Mouse (Mus musculus): ENCODE measurements around the gene Mapk10. TPM values are rescaled to one million over a fixed set of nuclear protein-coding genes. Genes with fewer than 3 reads are reported as not detected.
A peak's percentile ranks its signal among the peaks of the same experiment; 100 is the strongest.

The Mapk10 gene
- total and polyA plus RNA-seq, 2 experiments from 2014 or later: 35.8 to 99.8 TPM

DNA sequence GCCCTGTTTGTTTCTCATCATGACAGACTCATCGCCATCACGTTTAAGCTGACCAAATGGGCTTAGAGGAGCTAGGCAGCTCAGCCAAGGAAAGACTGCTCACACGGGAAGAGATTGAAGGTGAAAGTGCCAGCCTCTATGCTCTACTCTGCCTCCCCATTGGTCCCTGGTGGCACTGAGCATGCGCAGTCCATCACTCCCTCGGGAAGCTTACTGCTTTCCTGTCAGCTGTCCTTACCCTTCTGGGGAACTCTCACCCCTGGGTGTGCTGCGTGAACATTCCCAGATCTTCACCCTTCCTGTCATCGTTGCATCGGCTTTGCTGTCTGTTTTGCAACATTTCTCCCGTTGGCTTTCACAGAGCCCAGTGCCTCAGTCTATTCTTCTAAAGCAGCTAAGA lies 77.5 kb downstream of the Mapk10 start:
- H3K9ac ChIP-seq (replicated peaks; ENCODE audit: low read length, poor library complexity, severe bottlenecking): no peak overlapping the region
- no peak overlapping the region for H3K4me3 ChIP-seq (ENCODE audit: low read depth, low read length)
- WGBS: 75% methylated on average over 9 of the region's 9 CpGs
- no peaks in the 10 kb centered on the region for H3K4me1 ChIP-seq (ENCODE audit: insufficient read depth, low read length)
- H3K9me3 ChIP-seq (ENCODE audit: low read length): no peaks in the 10 kb centered on the region
- no peak overlapping the region for H3K4me2 ChIP-seq (ENCODE audit: low read depth, low read length, poor library complexity, severe bottlenecking)
- DNase-seq (ENCODE audit: low spot score) (no peak), ATAC-seq (ENCODE audit: low FRiP score) (no peak)
- H3K36me3 ChIP-seq (ENCODE audit: insufficient read depth, low read length): no peaks in the 10 kb centered on the region
- no peak for TF ChIP-seq CTCF (IDR thresholded peaks at IDR 0.05)
- no peaks in the 10 kb centered on the region for H3K27me3 ChIP-seq (ENCODE audit: insufficient read depth, low read length)
- no peak overlapping the region for H3K27ac ChIP-seq (ENCODE audit: low read depth, low read length)

DNA sequence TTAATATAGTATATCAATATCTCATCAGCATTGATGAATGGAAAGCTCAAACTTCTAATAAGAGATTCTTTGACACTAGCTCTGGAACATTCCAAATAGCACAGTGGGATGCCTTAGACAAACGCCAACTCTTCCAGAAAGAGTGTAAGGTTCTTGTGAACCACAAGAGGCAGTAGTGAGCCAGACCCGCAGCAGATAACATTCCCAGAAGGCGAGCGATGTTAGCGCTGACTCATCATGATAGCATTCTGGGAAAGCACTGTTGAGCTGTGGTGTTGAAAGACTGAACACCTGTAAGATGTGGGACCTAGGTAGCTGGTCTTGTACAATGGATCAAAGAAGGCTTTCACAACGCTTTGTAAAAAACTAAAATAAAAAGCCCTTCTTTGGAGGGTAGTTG lies 78.3 kb downstream of the Mapk10 start:
- DNase-seq (ENCODE audit: low spot score) (peak; percentile 22), ATAC-seq (ENCODE audit: low FRiP score) (no peak)
- Histone ChIP-seq H3K4me3 (ENCODE audit: low read depth, low read length) (no peak overlapping the region), H3K36me3 (ENCODE audit: insufficient read depth, low read length) (no peaks in the 10 kb centered on the region), H3K4me2 (ENCODE audit: low read depth, low read length, poor library complexity, severe bottlenecking) (no peak overlapping the region), H3K4me1 (ENCODE audit: insufficient read depth, low read length) (no peaks in the 10 kb centered on the region), H3K9ac (replicated peaks; ENCODE audit: low read length, poor library complexity, severe bottlenecking) (no peak overlapping the region), H3K27ac (ENCODE audit: low read depth, low read length) (no peak overlapping the region), H3K9me3 (ENCODE audit: low read length) (no peaks in the 10 kb centered on the region), H3K27me3 (ENCODE audit: insufficient read depth, low read length) (no peaks in the 10 kb centered on the region)
- TF ChIP-seq CTCF (IDR thresholded peaks at IDR 0.05): peak; percentile 61
- WGBS: 77% methylated on average over 6 of the region's 6 CpGs

DNA sequence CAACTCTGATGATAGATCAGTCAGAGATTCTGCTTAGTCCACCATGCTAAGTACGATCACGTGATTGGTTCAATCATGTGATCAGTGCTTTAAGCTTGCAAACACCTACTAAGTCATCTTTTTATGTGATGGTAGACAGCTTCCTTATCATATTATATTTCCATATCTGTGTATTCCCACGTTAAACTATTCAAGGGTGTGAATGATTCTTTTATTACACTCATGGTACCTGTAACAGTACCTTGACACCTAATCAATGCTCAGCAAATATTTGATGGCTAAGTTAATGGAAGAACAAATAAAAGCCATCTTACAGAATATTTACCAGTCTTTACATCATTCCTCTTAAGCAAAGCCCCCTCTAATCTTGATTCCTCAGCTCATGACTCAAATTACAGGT lies 91.5 kb downstream of the Mapk10 start:
- Histone ChIP-seq H3K4me1 (ENCODE audit: insufficient read depth, low read length) (no peaks in the 10 kb centered on the region), H3K4me3 (ENCODE audit: low read depth, low read length) (no peak overlapping the region), H3K27me3 (ENCODE audit: insufficient read depth, low read length) (no peaks in the 10 kb centered on the region), H3K9ac (replicated peaks; ENCODE audit: low read length, poor library complexity, severe bottlenecking) (no peak overlapping the region), H3K36me3 (ENCODE audit: insufficient read depth, low read length) (no peaks in the 10 kb centered on the region), H3K27ac (ENCODE audit: low read depth, low read length) (no peak overlapping the region), H3K9me3 (ENCODE audit: low read length) (no peaks in the 10 kb centered on the region), H3K4me2 (ENCODE audit: low read depth, low read length, poor library complexity, severe bottlenecking) (no peak overlapping the region)
- WGBS: 90% methylated on average over 3 of the region's 3 CpGs
- TF ChIP-seq CTCF (IDR thresholded peaks at IDR 0.05): no peak
- ATAC-seq (ENCODE audit: low FRiP score): no peak
- no peak for DNase-seq (ENCODE audit: low spot score)

DNA sequence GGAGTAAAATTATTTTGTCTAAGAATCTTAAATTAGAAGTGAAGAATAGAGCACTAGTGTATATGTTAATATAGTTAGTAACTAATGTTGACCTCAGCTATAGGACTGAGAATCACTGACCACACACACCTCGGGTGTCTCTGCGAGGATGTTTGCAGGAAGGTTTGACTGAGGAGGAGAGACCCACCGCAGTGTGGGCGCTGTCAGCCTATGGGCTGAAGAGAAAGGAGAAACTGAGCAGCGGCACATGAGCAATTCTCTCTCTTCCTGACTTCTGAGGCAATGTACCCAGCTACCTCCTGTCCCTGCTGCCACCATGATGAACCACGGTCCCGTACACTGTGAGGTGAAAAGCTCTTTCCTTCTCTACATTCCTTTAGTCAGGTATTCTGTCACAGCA lies 95.6 kb downstream of the Mapk10 start:
- ATAC-seq (ENCODE audit: low FRiP score): no peak

DNA sequence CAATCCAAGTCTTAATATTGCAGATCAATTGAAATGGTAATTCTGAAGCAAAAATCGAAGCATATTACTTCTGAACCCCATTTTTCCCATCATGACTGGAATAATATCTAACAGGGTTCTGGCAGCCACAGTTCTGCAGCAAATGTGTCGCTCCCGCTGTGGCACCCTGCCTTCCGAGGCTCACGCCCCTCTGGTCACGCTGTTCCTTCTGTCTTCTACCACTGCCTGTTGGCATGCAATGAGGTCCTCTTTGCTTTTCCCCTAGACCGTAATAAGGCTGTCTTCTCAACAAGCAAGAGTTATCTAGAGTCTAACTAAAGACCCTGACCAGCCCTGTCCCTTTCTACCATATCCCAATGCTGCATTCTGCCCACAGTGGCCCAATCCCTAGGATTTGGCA lies 98.7 kb downstream of the Mapk10 start:
- no peak overlapping the region for H3K4me2 ChIP-seq (ENCODE audit: low read depth, low read length, poor library complexity, severe bottlenecking)
- no peak overlapping the region for H3K27ac ChIP-seq (ENCODE audit: low read depth, low read length)
- H3K36me3 ChIP-seq (ENCODE audit: insufficient read depth, low read length): no peaks in the 10 kb centered on the region
- no peak for ATAC-seq (ENCODE audit: low FRiP score)
- TF ChIP-seq CTCF (IDR thresholded peaks at IDR 0.05): no peak
- WGBS: 94% methylated on average over 7 of the region's 7 CpGs
- H3K4me1 ChIP-seq (ENCODE audit: insufficient read depth, low read length): no peaks in the 10 kb centered on the region
- DNase-seq (ENCODE audit: low spot score): no peak
- no peaks in the 10 kb centered on the region for H3K27me3 ChIP-seq (ENCODE audit: insufficient read depth, low read length)
- H3K4me3 ChIP-seq (ENCODE audit: low read depth, low read length): no peak overlapping the region
- no peaks in the 10 kb centered on the region for H3K9me3 ChIP-seq (ENCODE audit: low read length)
- H3K9ac ChIP-seq (replicated peaks; ENCODE audit: low read length, poor library complexity, severe bottlenecking): no peak overlapping the region

More for the DNA sequence above, 95.6 kb downstream of the Mapk10 start:
- Histone ChIP-seq H3K9ac (replicated peaks; ENCODE audit: low read length, poor library complexity, severe bottlenecking) (no peak overlapping the region), H3K4me1 (ENCODE audit: insufficient read depth, low read length) (no peaks in the 10 kb centered on the region), H3K27ac (ENCODE audit: low read depth, low read length) (no peak overlapping the region), H3K9me3 (ENCODE audit: low read length) (no peaks in the 10 kb centered on the region), H3K36me3 (ENCODE audit: insufficient read depth, low read length) (no peaks in the 10 kb centered on the region), H3K4me2 (ENCODE audit: low read depth, low read length, poor library complexity, severe bottlenecking) (no peak overlapping the region), H3K4me3 (ENCODE audit: low read depth, low read length) (no peak overlapping the region), H3K27me3 (ENCODE audit: insufficient read depth, low read length) (no peaks in the 10 kb centered on the region)
- 94% methylated on average over 7 of the region's 7 CpGs for WGBS
- no peak for TF ChIP-seq CTCF (IDR thresholded peaks at IDR 0.05)
- DNase-seq (ENCODE audit: low spot score): no peak

DNA sequence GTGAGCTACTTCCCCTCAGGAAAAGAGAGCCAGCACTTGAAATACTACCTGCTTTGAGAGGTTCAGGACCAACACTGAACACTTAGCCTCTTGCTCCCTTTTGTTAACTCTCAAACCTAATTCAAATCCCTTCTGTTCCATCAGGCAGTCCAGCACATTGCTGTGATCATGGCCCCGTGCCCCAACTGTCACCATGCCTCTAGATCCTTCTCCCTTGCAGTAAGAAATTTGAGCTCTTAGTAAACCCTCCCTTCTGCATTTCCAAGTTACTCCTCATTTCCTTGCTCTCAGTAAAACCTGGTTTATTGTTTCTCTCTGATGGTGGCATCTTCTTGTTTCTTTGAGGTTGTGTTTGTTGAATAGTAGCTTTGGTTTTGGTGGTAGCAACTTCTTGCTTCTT lies 101.7 kb downstream of the Mapk10 start:
- no peak for TF ChIP-seq CTCF (IDR thresholded peaks at IDR 0.05)
- no peaks in the 10 kb centered on the region for H3K36me3 ChIP-seq (ENCODE audit: insufficient read depth, low read length)
- whole genome bisulfite sequencing: 87% methylated on average over 1 of the region's 1 CpGs
- no peaks in the 10 kb centered on the region for H3K4me1 ChIP-seq (ENCODE audit: insufficient read depth, low read length)
- no peak overlapping the region for H3K9ac ChIP-seq (replicated peaks; ENCODE audit: low read length, poor library complexity, severe bottlenecking)
- no peaks in the 10 kb centered on the region for H3K9me3 ChIP-seq (ENCODE audit: low read length)
- no peak overlapping the region for H3K4me2 ChIP-seq (ENCODE audit: low read depth, low read length, poor library complexity, severe bottlenecking)
- DNase-seq (ENCODE audit: low spot score): no peak
- no peak overlapping the region for H3K4me3 ChIP-seq (ENCODE audit: low read depth, low read length)
- no peak for ATAC-seq (ENCODE audit: low FRiP score)
- no peaks in the 10 kb centered on the region for H3K27me3 ChIP-seq (ENCODE audit: insufficient read depth, low read length)
- no peak overlapping the region for H3K27ac ChIP-seq (ENCODE audit: low read depth, low read length)

Data from midbrain, postnatal 0 days (tissue).